Mouse (Mus musculus) cerebellum, adult 2 months (tissue): ENCODE data around the gene Stxbp2.

Experiments used
- CTCF ChIP-seq: fragments of 200-500 bp; IDR thresholded peaks from 2 replicates; pipeline ENCODE4 v1.5.1; 2011; ENCODE audit warnings: low read depth, mild to moderate bottlenecking, control low read depth, low read length, moderate library complexity, borderline replicate concordance; ENCODE audit not compliant: insufficient read depth
- POLR2A ChIP-seq: fragments of 200-500 bp; IDR thresholded peaks from 2 replicates; pipeline ENCODE4 v1.6.1; 2011; ENCODE audit warnings: low read length, control low read depth, borderline replicate concordance; ENCODE audit not compliant: insufficient read depth

DNA sequence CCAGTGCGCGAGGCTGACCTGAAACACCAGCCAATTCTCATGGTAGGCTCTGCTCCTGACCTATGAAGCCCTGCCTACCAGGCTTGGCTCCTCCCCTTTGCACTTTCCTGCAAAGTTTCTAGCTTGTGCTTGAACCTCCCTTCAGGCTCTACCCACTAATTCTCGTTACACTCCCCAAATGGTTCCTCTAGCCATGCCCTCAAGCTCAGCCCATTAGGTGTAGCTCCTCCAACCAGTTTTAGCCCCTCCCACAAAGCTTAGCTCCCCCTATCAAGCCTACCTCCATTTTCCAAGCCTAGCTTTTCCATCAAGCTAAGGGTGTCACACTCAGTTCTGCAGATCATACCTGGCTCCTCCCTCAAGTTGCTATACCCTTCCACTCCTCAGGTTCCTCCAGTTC, 32.7 kb upstream of the Stxbp2 start:
- TF ChIP-seq CTCF = no peak
- TF ChIP-seq POLR2A = no peak
